Mouse (Mus musculus): ENCODE data around the gene Slc9a1. TPM values are rescaled to one million over a fixed set of nuclear protein-coding genes. Genes with fewer than 3 reads are reported as not detected.
A peak's percentile ranks its signal among the peaks of the same experiment; 100 is the strongest.

Slc9a1 gene
- polyA plus RNA-seq, 1 experiment from 2014 or later, result 10.6 TPM

DNA sequence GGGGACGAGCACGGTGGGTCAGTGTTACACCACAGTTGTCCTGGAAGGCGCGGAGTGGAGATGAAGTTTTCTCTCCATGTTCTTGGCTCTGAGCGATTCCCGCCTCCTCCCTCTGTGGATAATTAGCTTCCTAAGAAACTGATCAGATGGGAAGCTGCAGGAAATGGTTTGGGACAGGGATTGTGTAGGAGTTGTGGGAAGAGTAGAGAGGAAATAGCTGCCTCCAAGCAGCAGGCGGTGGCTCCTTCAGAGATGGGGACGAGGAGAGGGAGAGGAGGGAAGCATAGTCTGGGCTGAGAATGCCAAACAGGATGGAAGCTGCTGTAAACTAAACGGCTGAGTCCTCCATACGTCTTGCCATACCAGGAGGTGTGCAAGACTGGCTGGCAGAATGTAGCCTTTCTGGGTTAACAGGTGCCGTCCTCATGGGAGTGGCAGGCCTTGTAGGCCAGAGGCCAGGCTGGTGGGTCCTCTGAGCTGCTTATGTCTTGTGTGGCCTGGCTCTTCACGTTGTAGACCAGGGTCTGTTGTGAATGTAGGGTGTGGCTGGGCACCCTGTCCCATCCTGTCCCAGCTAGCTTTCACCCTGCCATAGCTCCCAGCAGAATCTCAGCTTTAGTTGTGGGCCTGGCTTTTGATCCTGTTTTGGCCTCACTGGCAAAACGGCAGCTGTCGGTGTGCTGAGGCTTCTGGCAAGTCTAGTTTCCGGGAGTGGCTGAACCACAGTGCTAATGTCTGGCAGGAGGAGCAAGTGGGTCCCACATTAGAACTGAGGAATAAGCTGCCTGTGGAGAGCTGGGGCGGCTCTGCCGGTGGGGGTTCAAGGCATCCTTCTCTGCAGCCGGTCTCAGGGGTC is 21.9 kb downstream of the Slc9a1 start:
- ATAC-seq (ENCODE audit: insufficient number of reproducible peaks, insufficient read depth, low FRiP score, low read depth), result no peak
- H3K36me3 ChIP-seq (ENCODE audit: control insufficient read depth, insufficient read depth, low read length), result no peaks in the 10 kb centered on the region
- peaks cover 48% of the 10 kb centered on the region for H3K4me1 ChIP-seq (ENCODE audit: control insufficient read depth, insufficient read depth, low read length)
- H3K27me3 ChIP-seq (ENCODE audit: control insufficient read depth, insufficient read depth, low read length), result no peaks in the 10 kb centered on the region
- no peak overlapping the region for H3K4me3 ChIP-seq (ENCODE audit: low read depth, low read length)
- peak overlapping the region; percentile 53; the same call in 1 of the 2 replicates for H3K27ac ChIP-seq (ENCODE audit: low read length)
- H3K9ac ChIP-seq (replicated peaks; ENCODE audit: low read depth, low read length), result no peak overlapping the region
- WGBS, result 61% methylated on average over 18 of the region's 18 CpGs
- H3K4me2 ChIP-seq (replicated peaks; ENCODE audit: low read depth, low read length), result no peak overlapping the region
- no peaks in the 10 kb centered on the region for H3K9me3 ChIP-seq (ENCODE audit: control insufficient read depth, low read depth, low read length)

GRCm38 (mm10) chr4:133394981-133395573 is 25.6 kb downstream of the Slc9a1 start:
- no peaks in the 10 kb centered on the region for H3K36me3 ChIP-seq (ENCODE audit: control insufficient read depth, insufficient read depth, low read length)
- H3K4me2 ChIP-seq (replicated peaks; ENCODE audit: low read depth, low read length), result no peak overlapping the region
- no peak overlapping the region for H3K4me3 ChIP-seq (ENCODE audit: low read depth, low read length)
- H3K4me1 ChIP-seq (ENCODE audit: control insufficient read depth, insufficient read depth, low read length), result peaks cover 53% of the 10 kb centered on the region
- peak; percentile 66; the same call in 1 of the 2 replicates for ATAC-seq (ENCODE audit: insufficient number of reproducible peaks, insufficient read depth, low FRiP score, low read depth)
- H3K9me3 ChIP-seq (ENCODE audit: control insufficient read depth, low read depth, low read length), result no peaks in the 10 kb centered on the region
- peak overlapping the region; percentile 82 for H3K27ac ChIP-seq (ENCODE audit: low read length)
- WGBS, result 84% methylated on average over 4 of the region's 4 CpGs
- H3K27me3 ChIP-seq (ENCODE audit: control insufficient read depth, insufficient read depth, low read length), result no peaks in the 10 kb centered on the region
- H3K9ac ChIP-seq (replicated peaks; ENCODE audit: low read depth, low read length), result no peak overlapping the region

DNA sequence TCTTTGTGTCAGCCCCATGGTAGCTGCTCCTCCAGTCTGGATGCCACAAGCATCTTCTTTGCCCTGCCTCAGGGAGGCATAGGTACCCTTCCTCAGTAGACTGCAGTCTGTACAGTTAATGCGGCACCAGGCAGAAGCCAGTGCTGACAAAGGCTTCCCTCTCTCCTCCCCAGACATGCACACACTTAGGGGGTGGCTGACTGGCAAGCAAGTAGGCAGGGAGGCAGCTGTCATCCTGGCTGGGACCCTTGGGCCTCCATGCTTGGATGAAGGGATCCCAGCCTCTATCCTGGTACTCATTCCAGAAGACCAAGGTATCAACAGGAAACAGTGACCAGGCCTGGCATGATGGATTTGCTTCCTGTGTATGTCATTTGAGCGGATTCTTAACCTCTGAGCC is 26.6 kb downstream of the Slc9a1 start:
- no peak for ATAC-seq (ENCODE audit: insufficient number of reproducible peaks, insufficient read depth, low FRiP score, low read depth)

GRCm38 (mm10) chr4:133397299-133397698 is 27.8 kb downstream of the Slc9a1 start:
- Histone ChIP-seq H3K27me3 (ENCODE audit: control insufficient read depth, insufficient read depth, low read length) (no peaks in the 10 kb centered on the region), H3K9me3 (ENCODE audit: control insufficient read depth, low read depth, low read length) (no peaks in the 10 kb centered on the region), H3K4me2 (replicated peaks; ENCODE audit: low read depth, low read length) (no peak overlapping the region), H3K4me1 (ENCODE audit: control insufficient read depth, insufficient read depth, low read length) (peaks cover 45% of the 10 kb centered on the region), H3K36me3 (ENCODE audit: control insufficient read depth, insufficient read depth, low read length) (no peaks in the 10 kb centered on the region), H3K27ac (ENCODE audit: low read length) (no peak overlapping the region), H3K9ac (replicated peaks; ENCODE audit: low read depth, low read length) (no peak overlapping the region), H3K4me3 (ENCODE audit: low read depth, low read length) (no peak overlapping the region)
- WGBS, result 54% methylated on average over 5 of the region's 5 CpGs
- no peak for ATAC-seq (ENCODE audit: insufficient number of reproducible peaks, insufficient read depth, low FRiP score, low read depth)

More for the DNA sequence above, 26.6 kb downstream of the Slc9a1 start:
- no peaks in the 10 kb centered on the region for H3K36me3 ChIP-seq (ENCODE audit: control insufficient read depth, insufficient read depth, low read length)
- peaks cover 49% of the 10 kb centered on the region for H3K4me1 ChIP-seq (ENCODE audit: control insufficient read depth, insufficient read depth, low read length)
- no peak overlapping the region for H3K9ac ChIP-seq (replicated peaks; ENCODE audit: low read depth, low read length)
- H3K9me3 ChIP-seq (ENCODE audit: control insufficient read depth, low read depth, low read length), result no peaks in the 10 kb centered on the region
- WGBS, result 66% methylated on average over 2 of the region's 2 CpGs
- no peak overlapping the region for H3K4me3 ChIP-seq (ENCODE audit: low read depth, low read length)
- 0 out of 2 replicates have a peak overlapping the region, but pooled peaks have one; percentile 7 for H3K27ac ChIP-seq (ENCODE audit: low read length)
- no peaks in the 10 kb centered on the region for H3K27me3 ChIP-seq (ENCODE audit: control insufficient read depth, insufficient read depth, low read length)
- H3K4me2 ChIP-seq (replicated peaks; ENCODE audit: low read depth, low read length), result no peak overlapping the region

GRCm38 (mm10) chr4:133397961-133398360 is 28.5 kb downstream of the Slc9a1 start:
- 79% methylated on average over 8 of the region's 8 CpGs for whole genome bisulfite sequencing
- Histone ChIP-seq H3K27ac (ENCODE audit: low read length) (no peak overlapping the region), H3K9ac (replicated peaks; ENCODE audit: low read depth, low read length) (no peak overlapping the region), H3K9me3 (ENCODE audit: control insufficient read depth, low read depth, low read length) (no peaks in the 10 kb centered on the region), H3K4me1 (ENCODE audit: control insufficient read depth, insufficient read depth, low read length) (peaks cover 45% of the 10 kb centered on the region), H3K36me3 (ENCODE audit: control insufficient read depth, insufficient read depth, low read length) (no peaks in the 10 kb centered on the region), H3K4me2 (replicated peaks; ENCODE audit: low read depth, low read length) (no peak overlapping the region), H3K4me3 (ENCODE audit: low read depth, low read length) (no peak overlapping the region), H3K27me3 (ENCODE audit: control insufficient read depth, insufficient read depth, low read length) (no peaks in the 10 kb centered on the region)
- no peak for ATAC-seq (ENCODE audit: insufficient number of reproducible peaks, insufficient read depth, low FRiP score, low read depth)

DNA sequence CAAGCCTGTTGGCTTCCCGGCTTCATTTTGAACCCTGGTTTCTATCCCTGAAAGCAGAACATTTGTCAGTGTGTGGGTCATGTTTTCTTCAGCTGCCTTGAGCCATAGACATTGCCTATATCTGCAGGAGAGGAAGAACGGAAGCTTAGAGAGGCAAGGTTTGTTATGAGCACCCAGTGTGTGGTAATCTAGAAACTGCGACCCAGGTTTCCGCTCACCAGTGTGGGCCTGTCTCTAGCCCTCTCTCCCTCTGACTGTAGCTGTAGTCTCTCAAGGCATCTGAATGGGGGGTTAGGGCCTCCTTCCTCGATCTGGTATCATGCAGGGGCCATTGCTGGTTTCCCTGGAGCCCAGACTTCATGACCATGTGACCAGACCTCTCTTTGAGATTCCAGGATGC is 29.1 kb downstream of the Slc9a1 start:
- H3K4me2 ChIP-seq (replicated peaks; ENCODE audit: low read depth, low read length), result no peak overlapping the region
- no peaks in the 10 kb centered on the region for H3K9me3 ChIP-seq (ENCODE audit: control insufficient read depth, low read depth, low read length)
- no peak overlapping the region for H3K4me3 ChIP-seq (ENCODE audit: low read depth, low read length)
- WGBS, result 75% methylated on average over 5 of the region's 5 CpGs
- no peak overlapping the region for H3K9ac ChIP-seq (replicated peaks; ENCODE audit: low read depth, low read length)
- no peaks in the 10 kb centered on the region for H3K36me3 ChIP-seq (ENCODE audit: control insufficient read depth, insufficient read depth, low read length)
- ATAC-seq (ENCODE audit: insufficient number of reproducible peaks, insufficient read depth, low FRiP score, low read depth), result no peak
- no peaks in the 10 kb centered on the region for H3K27me3 ChIP-seq (ENCODE audit: control insufficient read depth, insufficient read depth, low read length)
- H3K4me1 ChIP-seq (ENCODE audit: control insufficient read depth, insufficient read depth, low read length), result peaks cover 45% of the 10 kb centered on the region
- no peak overlapping the region for H3K27ac ChIP-seq (ENCODE audit: low read length)

DNA sequence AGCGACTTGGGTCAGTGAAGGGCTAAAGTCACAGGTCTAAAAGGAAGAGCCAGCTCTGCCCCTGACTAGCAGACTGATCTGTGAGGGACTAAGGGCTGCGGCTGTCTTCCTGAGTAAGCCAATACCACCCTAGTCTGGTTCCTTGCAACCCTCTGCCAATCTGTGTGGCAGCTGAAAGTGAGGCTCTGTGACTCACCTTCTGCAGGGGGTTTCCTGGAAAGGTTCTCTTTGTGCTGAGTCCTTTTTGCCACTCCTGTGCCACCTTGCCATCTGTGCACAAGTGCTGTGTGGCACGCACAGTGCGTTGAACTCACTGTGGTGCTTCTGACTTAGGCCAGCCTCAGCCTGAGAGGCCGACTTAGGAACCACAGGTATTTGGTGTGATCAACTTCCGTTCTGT is 30.0 kb downstream of the Slc9a1 start:
- peak overlapping the region; percentile 10; the same call in 1 of the 2 replicates for H3K27ac ChIP-seq (ENCODE audit: low read length)
- ATAC-seq (ENCODE audit: insufficient number of reproducible peaks, insufficient read depth, low FRiP score, low read depth), result no peak
- WGBS, result 81% methylated on average over 6 of the region's 6 CpGs
- H3K4me2 ChIP-seq (replicated peaks; ENCODE audit: low read depth, low read length), result no peak overlapping the region
- no peaks in the 10 kb centered on the region for H3K36me3 ChIP-seq (ENCODE audit: control insufficient read depth, insufficient read depth, low read length)
- H3K4me1 ChIP-seq (ENCODE audit: control insufficient read depth, insufficient read depth, low read length), result peaks cover 41% of the 10 kb centered on the region
- no peak overlapping the region for H3K9ac ChIP-seq (replicated peaks; ENCODE audit: low read depth, low read length)
- no peaks in the 10 kb centered on the region for H3K27me3 ChIP-seq (ENCODE audit: control insufficient read depth, insufficient read depth, low read length)
- H3K4me3 ChIP-seq (ENCODE audit: low read depth, low read length), result no peak overlapping the region
- H3K9me3 ChIP-seq (ENCODE audit: control insufficient read depth, low read depth, low read length), result no peaks in the 10 kb centered on the region

DNA sequence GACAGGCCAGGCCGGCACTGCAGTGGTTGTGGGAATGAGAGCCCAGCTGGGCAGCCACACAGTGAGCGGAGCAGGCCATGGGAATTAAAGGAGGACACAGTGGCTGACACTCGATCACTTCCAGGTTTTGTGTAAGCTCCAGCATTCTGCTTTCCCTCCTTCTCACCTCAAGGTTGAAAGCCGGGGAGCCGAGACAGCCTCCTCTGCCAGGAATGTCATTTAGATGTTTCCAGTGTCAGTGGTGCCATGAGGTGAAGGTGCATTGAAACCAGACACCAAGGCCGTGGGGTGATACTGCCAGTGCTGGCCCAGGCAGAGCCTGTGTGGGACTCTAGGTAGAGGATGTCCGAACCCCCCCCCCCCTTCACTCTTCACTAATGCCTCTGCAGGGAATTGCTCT is 30.6 kb downstream of the Slc9a1 start:
- ATAC-seq (ENCODE audit: insufficient number of reproducible peaks, insufficient read depth, low FRiP score, low read depth), result no peak
- Histone ChIP-seq H3K27ac (ENCODE audit: low read length) (peak overlapping the region; percentile 10; the same call in 1 of the 2 replicates), H3K4me2 (replicated peaks; ENCODE audit: low read depth, low read length) (no peak overlapping the region), H3K4me1 (ENCODE audit: control insufficient read depth, insufficient read depth, low read length) (peaks cover 36% of the 10 kb centered on the region), H3K9ac (replicated peaks; ENCODE audit: low read depth, low read length) (no peak overlapping the region), H3K9me3 (ENCODE audit: control insufficient read depth, low read depth, low read length) (no peaks in the 10 kb centered on the region), H3K27me3 (ENCODE audit: control insufficient read depth, insufficient read depth, low read length) (no peaks in the 10 kb centered on the region), H3K4me3 (ENCODE audit: low read depth, low read length) (no peak overlapping the region), H3K36me3 (ENCODE audit: control insufficient read depth, insufficient read depth, low read length) (no peaks in the 10 kb centered on the region)
- WGBS, result 47% methylated on average over 7 of the region's 7 CpGs
